Mouse (Mus musculus): ENCODE results near the gene Mgat4d. TPM values are rescaled to one million over a fixed set of nuclear protein-coding genes. Genes with fewer than 3 reads are reported as not detected.

Gene Mgat4d
- polyA plus RNA-seq, 1 experiment from 2014 or later, result not detected

DNA sequence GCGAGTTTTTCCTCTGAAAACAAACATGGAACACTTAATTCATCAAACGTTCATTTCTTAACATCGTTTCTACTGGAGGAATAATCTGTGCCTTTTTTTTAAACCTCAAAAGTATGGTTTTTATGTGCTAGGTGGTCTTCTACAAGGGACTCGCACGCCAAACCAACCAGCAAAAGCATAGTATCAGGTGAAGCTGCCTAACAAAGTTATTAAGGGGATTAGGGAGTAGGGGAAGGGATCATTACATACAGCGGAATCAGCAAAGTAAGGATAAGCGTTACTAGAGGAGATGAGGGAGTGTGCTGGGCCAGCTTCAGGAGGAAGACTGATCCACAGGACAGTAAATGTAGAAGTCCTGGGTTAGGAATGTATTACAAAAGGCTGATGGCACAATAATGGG, 15.4 kb upstream of the Mgat4d start:
- H3K9me3 ChIP-seq, result no peaks in the 10 kb centered on the region
- peak overlapping the region; percentile 89 for H3K4me2 ChIP-seq (replicated peaks)
- H3K4me1 ChIP-seq, result peaks cover 5% of the 10 kb centered on the region; the same call in 1 of the 2 replicates
- no peak overlapping the region for H3K27ac ChIP-seq
- H3K27me3 ChIP-seq, result peaks cover 13% of the 10 kb centered on the region; the same call in 1 of the 2 replicates
- no peak for ATAC-seq (ENCODE audit: low FRiP score, low read depth)
- H3K9ac ChIP-seq, result 0 out of 2 replicates have a peak overlapping the region, but pooled peaks have one; percentile 19
- 7% methylated on average over 7 of the region's 7 CpGs for WGBS
- H3K4me3 ChIP-seq, result peak overlapping the region; percentile 83
- peaks cover 9% of the 10 kb centered on the region for H3K36me3 ChIP-seq

DNA sequence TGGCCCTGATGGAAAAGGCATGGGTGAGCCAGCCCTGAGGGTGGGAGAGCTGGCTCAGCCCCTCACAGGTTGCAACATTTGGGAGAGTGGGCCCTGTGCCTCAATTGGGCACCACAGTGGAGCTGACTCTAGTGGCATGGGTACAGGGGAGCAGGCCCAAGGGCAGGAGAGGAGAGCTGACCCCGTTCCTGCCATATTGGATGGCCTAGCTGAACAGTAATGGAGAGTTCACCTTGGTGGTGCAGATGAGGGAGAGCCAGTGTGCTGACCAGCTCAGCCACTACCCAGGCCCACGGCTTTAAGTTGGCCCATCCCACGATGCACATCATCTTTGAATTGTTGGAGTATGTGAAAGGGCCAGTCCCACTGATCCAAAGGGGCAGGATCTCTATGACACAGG, 6.2 kb upstream of the Mgat4d start:
- WGBS, result 94% methylated on average over 3 of the region's 3 CpGs
- Histone ChIP-seq H3K36me3 (no peaks in the 10 kb centered on the region), H3K9ac (no peak overlapping the region), H3K27ac (no peak overlapping the region), H3K27me3 (no peaks in the 10 kb centered on the region), H3K4me1 (no peaks in the 10 kb centered on the region), H3K4me2 (replicated peaks) (no peak overlapping the region), H3K4me3 (no peak overlapping the region), H3K9me3 (0 out of 2 replicates have a peak, but pooled peaks cover 3% of the 10 kb centered on the region)
- ATAC-seq (ENCODE audit: low FRiP score, low read depth), result no peak

- ATAC-seq (ENCODE audit: low FRiP score, low read depth), result no peak
- H3K27ac ChIP-seq, result no peak overlapping the region
- H3K4me2 ChIP-seq (replicated peaks), result no peak overlapping the region
- no peaks in the 10 kb centered on the region for H3K4me1 ChIP-seq
- H3K36me3 ChIP-seq, result no peaks in the 10 kb centered on the region
- no peak overlapping the region for H3K4me3 ChIP-seq
- no peaks in the 10 kb centered on the region for H3K27me3 ChIP-seq
- no peak overlapping the region for H3K9ac ChIP-seq
- H3K9me3 ChIP-seq, result 0 out of 2 replicates have a peak, but pooled peaks cover 3% of the 10 kb centered on the region
Measured at GRCm38 (mm10) chr8:83342693-83343092, 5.6 kb upstream of the Mgat4d start.

DNA sequence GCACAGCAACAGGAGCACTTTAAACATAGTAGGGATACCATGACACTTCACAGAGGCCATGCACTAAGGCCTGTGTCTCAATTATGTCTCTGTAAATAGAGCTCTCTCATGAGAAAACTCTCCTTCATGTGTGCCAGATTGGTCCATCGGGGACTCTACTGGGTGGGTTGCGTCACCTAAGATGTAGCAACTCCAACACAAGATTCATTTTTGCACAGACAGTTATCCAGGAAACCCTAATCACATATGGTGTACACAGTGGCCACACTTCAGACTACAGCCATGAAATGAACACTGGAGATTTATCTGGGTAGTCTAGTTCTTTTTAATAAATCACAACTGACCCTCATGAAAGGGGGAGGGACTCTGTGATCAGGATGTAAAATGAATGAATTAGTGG, 3.0 kb downstream of the Mgat4d start:
- ATAC-seq (ENCODE audit: low FRiP score, low read depth), result no peak
- Histone ChIP-seq H3K27me3 (no peaks in the 10 kb centered on the region), H3K27ac (no peak overlapping the region), H3K36me3 (no peaks in the 10 kb centered on the region), H3K4me1 (no peaks in the 10 kb centered on the region), H3K4me2 (replicated peaks) (no peak overlapping the region), H3K9ac (no peak overlapping the region), H3K9me3 (no peaks in the 10 kb centered on the region), H3K4me3 (no peak overlapping the region)
- WGBS, result 92% methylated on average over 2 of the region's 2 CpGs

- no peaks in the 10 kb centered on the region for H3K36me3 ChIP-seq
- ATAC-seq (ENCODE audit: low FRiP score, low read depth), result no peak
- no peak overlapping the region for H3K4me3 ChIP-seq
- H3K4me2 ChIP-seq (replicated peaks), result no peak overlapping the region
- 39% methylated on average over 7 of the region's 7 CpGs for WGBS
- H3K27me3 ChIP-seq, result no peaks in the 10 kb centered on the region
- 0 out of 2 replicates have a peak, but pooled peaks cover 5% of the 10 kb centered on the region for H3K4me1 ChIP-seq
- no peak overlapping the region for H3K9ac ChIP-seq
- peak overlapping the region; percentile 22; the same call in 1 of the 2 replicates for H3K27ac ChIP-seq
- H3K9me3 ChIP-seq, result no peaks in the 10 kb centered on the region
Measured at GRCm38 (mm10) chr8:83363156-83363769, 15.0 kb downstream of the Mgat4d start.

- no peak overlapping the region for H3K4me2 ChIP-seq (replicated peaks)
- no peak overlapping the region for H3K4me3 ChIP-seq
- no peaks in the 10 kb centered on the region for H3K27me3 ChIP-seq
- no peaks in the 10 kb centered on the region for H3K9me3 ChIP-seq
- H3K36me3 ChIP-seq, result no peaks in the 10 kb centered on the region
- no peak for ATAC-seq (ENCODE audit: low FRiP score, low read depth)
- no peaks in the 10 kb centered on the region for H3K4me1 ChIP-seq
- H3K9ac ChIP-seq, result no peak overlapping the region
- no peak overlapping the region for H3K27ac ChIP-seq
Measured at GRCm38 (mm10) chr8:83377231-83377630, 29.0 kb downstream of the Mgat4d start.

DNA sequence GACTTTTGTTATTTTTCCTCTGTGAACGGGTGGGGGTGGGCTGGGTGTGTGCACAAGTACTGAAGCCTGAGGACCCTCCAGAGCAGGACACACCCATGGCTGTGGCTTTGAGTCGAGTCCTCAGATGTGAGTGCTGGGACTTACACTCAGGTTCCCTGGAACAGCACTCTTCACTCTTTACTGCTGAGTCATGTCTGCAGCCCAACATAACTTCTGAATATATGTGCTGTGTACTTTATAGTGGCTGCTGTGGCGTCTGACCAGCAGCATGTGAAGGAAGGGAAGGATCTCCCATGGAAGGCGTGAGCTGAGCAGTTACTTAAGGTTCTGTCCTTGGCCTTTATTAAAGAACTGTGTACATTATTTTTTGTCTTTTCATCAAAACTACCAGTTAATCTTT, 31.9 kb downstream of the Mgat4d start:
- Histone ChIP-seq H3K9me3 (no peaks in the 10 kb centered on the region), H3K9ac (no peak overlapping the region), H3K4me2 (replicated peaks) (no peak overlapping the region), H3K27me3 (no peaks in the 10 kb centered on the region), H3K4me3 (no peak overlapping the region), H3K4me1 (no peaks in the 10 kb centered on the region), H3K27ac (no peak overlapping the region), H3K36me3 (no peaks in the 10 kb centered on the region)
- no peak for ATAC-seq (ENCODE audit: low FRiP score, low read depth)
- WGBS, result 53% methylated on average over 4 of the region's 4 CpGs

DNA sequence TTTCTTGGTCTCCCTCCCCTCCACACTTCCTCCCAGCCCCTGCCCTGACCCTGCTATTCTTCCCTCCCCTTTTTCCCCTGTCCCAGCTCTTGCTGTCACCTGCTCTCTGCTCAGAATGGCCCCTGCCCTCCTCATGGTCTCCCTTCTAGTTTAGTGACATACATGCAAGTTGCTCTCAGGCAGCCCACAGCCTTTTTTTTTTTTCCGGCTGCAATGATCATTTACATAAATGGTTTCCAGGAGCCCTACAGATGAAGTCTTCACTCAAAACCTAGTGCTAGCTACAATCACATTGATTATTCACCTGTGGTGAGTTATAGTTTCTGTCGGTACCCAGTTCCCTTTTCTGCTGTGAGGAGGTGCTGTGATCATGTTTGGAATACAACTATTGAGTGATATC, 32.7 kb downstream of the Mgat4d start:
- Histone ChIP-seq H3K4me3 (no peak overlapping the region), H3K27ac (no peak overlapping the region), H3K4me2 (replicated peaks) (no peak overlapping the region), H3K27me3 (no peaks in the 10 kb centered on the region), H3K4me1 (no peaks in the 10 kb centered on the region), H3K36me3 (no peaks in the 10 kb centered on the region), H3K9ac (no peak overlapping the region), H3K9me3 (no peaks in the 10 kb centered on the region)
- no peak for ATAC-seq (ENCODE audit: low FRiP score, low read depth)
- 79% methylated on average over 2 of the region's 2 CpGs for WGBS

DNA sequence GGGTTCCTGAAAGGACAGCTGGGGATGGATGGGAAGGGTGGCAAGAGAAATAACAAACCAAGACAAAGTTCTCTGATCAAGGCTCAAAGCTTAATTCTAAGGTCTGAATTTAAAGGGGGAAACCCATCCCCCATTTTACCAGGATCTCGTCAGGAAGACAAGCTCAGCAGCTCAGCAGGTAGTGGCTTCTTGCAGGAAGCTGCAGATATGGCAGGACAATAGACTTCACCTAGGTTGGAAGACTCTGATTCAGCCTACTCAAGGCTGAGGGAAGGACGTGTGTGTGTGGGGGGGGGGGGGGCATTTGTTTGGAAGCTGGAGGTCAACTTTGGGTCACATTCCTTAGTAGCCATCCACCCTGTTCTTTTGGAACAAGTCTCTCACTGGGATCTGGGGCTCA, 34.6 kb downstream of the Mgat4d start:
- no peaks in the 10 kb centered on the region for H3K36me3 ChIP-seq
- H3K9me3 ChIP-seq, result no peaks in the 10 kb centered on the region
- ATAC-seq (ENCODE audit: low FRiP score, low read depth), result no peak
- no peak overlapping the region for H3K4me2 ChIP-seq (replicated peaks)
- H3K4me3 ChIP-seq, result no peak overlapping the region
- no peaks in the 10 kb centered on the region for H3K4me1 ChIP-seq
- WGBS, result 28% methylated on average over 2 of the region's 2 CpGs
- no peak overlapping the region for H3K27ac ChIP-seq
- no peaks in the 10 kb centered on the region for H3K27me3 ChIP-seq
- H3K9ac ChIP-seq, result no peak overlapping the region

DNA sequence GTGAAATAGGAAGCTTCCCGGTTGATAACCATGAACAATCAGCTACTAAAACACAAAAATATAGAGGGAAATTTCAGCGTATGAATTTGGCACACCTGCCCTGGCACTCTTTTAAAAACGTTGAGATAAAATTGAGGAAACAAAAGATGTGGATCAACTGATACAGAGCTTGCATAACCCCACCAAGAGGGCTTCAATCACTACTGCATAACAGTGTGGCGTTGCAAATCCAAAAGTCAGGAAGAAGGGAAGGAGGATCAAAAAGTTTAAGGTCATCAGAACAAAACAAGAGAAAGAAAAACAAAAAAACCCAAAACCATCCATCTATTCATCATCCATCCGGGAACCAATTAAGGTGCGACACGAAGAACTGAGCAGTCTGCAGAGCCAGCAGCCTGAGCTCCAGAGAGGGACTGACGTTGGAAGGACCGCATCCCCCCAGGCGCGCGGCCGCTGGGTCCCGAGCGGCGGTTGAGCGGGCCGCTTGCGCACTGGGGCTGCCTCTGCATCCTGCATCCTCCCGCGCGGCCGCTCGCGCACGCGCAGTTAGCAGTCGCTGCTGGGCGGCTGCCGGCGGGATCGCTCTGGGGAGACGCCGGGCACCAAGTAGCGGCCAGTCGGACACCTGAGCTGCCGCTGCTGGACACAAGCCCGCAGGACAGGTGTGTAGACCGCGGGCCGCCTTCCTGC, 41.2 kb downstream of the Mgat4d start, which contains the start of gene Clgn:
TSS of gene Clgn (plus strand) at position 552 of the 690 bp plus-strand sequence.
- peaks cover 28% of the 10 kb centered on the region for H3K27me3 ChIP-seq
- H3K9ac ChIP-seq, result peak within 1 kb of the TSS; percentile 67
- H3K4me2 ChIP-seq (replicated peaks), result peak within 1 kb of the TSS; percentile 76
- H3K27ac ChIP-seq, result no peak within 1 kb of the TSS
- H3K36me3 ChIP-seq, result no peaks in the 10 kb centered on the region
- H3K4me1 ChIP-seq, result peaks cover 6% of the 10 kb centered on the region; the same call in 1 of the 2 replicates
- H3K4me3 ChIP-seq, result peak within 1 kb of the TSS; percentile 49
- WGBS, result 4% methylated on average over 41 of the region's 41 CpGs
- ATAC-seq (ENCODE audit: low FRiP score, low read depth), result peak; percentile 75
- no peaks in the 10 kb centered on the region; the same call in 1 of the 2 replicates for H3K9me3 ChIP-seq

GRCm38 (mm10) chr8:83390006-83390701, 41.9 kb downstream of the Mgat4d start:
- H3K27me3 ChIP-seq, result peaks cover 28% of the 10 kb centered on the region
- no peaks in the 10 kb centered on the region for H3K36me3 ChIP-seq

GRCm38 (mm10) chr8:83392521-83392920, 44.2 kb downstream of the Mgat4d start:
- H3K4me2 ChIP-seq (replicated peaks), result no peak overlapping the region
- H3K4me3 ChIP-seq, result no peak overlapping the region
- H3K36me3 ChIP-seq, result no peaks in the 10 kb centered on the region
- no peak overlapping the region for H3K27ac ChIP-seq
- ATAC-seq (ENCODE audit: low FRiP score, low read depth), result no peak
- no peak overlapping the region for H3K9ac ChIP-seq
- WGBS, result 57% methylated on average over 1 of the region's 1 CpGs
- no peaks in the 10 kb centered on the region; the same call in 1 of the 2 replicates for H3K9me3 ChIP-seq
- peaks cover 28% of the 10 kb centered on the region for H3K27me3 ChIP-seq
- H3K4me1 ChIP-seq, result peaks cover 6% of the 10 kb centered on the region; the same call in 1 of the 2 replicates

More at GRCm38 (mm10) chr8:83390006-83390701, 41.9 kb downstream of the Mgat4d start:
- peak overlapping the region; percentile 76 for H3K4me2 ChIP-seq (replicated peaks)
- 6% methylated on average over 14 of the region's 14 CpGs for WGBS
- no peak overlapping the region for H3K27ac ChIP-seq
- H3K4me3 ChIP-seq, result peak overlapping the region; percentile 49
- peak overlapping the region; percentile 67 for H3K9ac ChIP-seq
- no peaks in the 10 kb centered on the region; the same call in 1 of the 2 replicates for H3K9me3 ChIP-seq
- ATAC-seq (ENCODE audit: low FRiP score, low read depth), result no peak
- peaks cover 6% of the 10 kb centered on the region; the same call in 1 of the 2 replicates for H3K4me1 ChIP-seq

Data from limb, embryonic 13.5 days (tissue).